ENCODE assay signal across 19 mouse cellular contexts in the genomic region with DNA sequence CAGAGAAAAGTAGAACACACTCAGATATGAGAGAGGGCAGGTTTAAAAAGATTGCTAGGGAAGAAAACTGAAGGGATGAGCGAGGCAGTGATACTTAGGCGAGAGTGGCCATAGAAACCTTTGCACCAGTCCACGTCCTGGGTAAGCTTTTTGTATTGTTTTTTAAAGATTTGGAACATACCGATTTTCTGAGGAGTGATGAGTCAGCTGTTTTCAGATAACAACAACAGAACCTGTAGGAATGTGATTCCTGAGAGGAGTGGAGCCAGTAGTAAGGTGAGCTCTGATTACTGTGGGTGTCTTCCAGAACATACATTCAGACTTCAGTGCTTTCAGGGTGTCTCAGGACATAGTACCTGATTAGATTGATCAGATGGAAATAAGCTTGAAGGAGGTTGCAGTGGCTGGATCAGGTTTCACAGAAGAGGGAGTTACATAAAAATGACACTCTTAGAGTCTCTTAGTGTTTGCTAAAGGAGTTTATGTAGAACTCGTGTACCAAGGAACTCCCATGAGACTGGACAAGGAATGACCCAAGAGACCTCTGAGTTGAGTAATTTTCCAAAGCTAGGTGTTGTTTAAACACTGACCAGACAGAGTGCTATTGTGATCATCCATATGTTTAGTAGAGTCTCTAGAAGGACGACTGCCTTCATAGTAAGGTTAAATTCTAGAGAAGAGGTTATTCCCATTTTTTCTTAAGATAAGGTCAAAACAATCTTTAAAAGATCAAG. TPM values are rescaled to one million over a fixed set of nuclear protein-coding genes. Genes with fewer than 3 reads are reported as not detected.
DNase-seq lines count a peak whose midpoint lies in the region; ATAC-seq and TF ChIP-seq lines count a peak whose summit lies in the region.
"Had no signal": no experiment of that assay in that cellular context is flagged by ENCODE, and none has a peak within 500 bp of the region (broad histone marks: within the 10 kb centered on the region; RNA-seq: fewer than 3 reads in every experiment).

No protein-coding gene starts in this region.

- TF ChIP-seq EP300 in ES-Bruce4 (IDR thresholded peaks at IDR 0.05; ENCODE audit: insufficient read depth, low read depth, low read length): no peak

- H3K4me3 ChIP-seq in lung, embryonic 16.5 days (ENCODE audit: low read length): no peak overlapping the region
- no peak overlapping the region for H3K4me3 ChIP-seq in ES-Bruce4 (ENCODE audit: low read depth, low read length)
- H3K4me3 ChIP-seq: embryonic facial prominence, embryonic 10.5 days; forebrain, embryonic 13.5 days; heart, embryonic 13.5 days; hindbrain, embryonic 15.5 days had no signal

- ATAC-seq in lung, embryonic 16.5 days (ENCODE audit: low read depth): peak; percentile 73
- ATAC-seq in activated CD4-positive, CD25-positive, alpha-beta regulatory T cell, adult 4 months: no peak
- ATAC-seq: CD4-positive, CD25-positive, alpha-beta regulatory T cell, adult 4 months; forebrain, embryonic 13.5 days; forebrain, postnatal 0 days had no signal

- no peak for TF ChIP-seq CTCF in ES-Bruce4 (IDR thresholded peaks at IDR 0.05; ENCODE audit: low read depth, low read length)

- no peaks in the 10 kb centered on the region for H3K9me3 ChIP-seq in lung, embryonic 16.5 days (ENCODE audit: control insufficient read depth, low read length)
- H3K9me3 ChIP-seq in ES-Bruce4 (replicated peaks; ENCODE audit: control insufficient read depth, insufficient read depth, low read length, poor library complexity, severe bottlenecking): no peaks in the 10 kb centered on the region
- H3K9me3 ChIP-seq: embryonic facial prominence, embryonic 10.5 days; forebrain, embryonic 13.5 days; heart, embryonic 13.5 days; hindbrain, embryonic 15.5 days had no signal

- no peak overlapping the region for H3K4me2 ChIP-seq in lung, embryonic 16.5 days (ENCODE audit: low read depth, low read length)
- H3K4me2 ChIP-seq: forebrain, embryonic 13.5 days; heart, embryonic 13.5 days; hindbrain, embryonic 15.5 days had no signal

- peaks cover 21% of the 10 kb centered on the region for H3K4me1 ChIP-seq in lung, embryonic 16.5 days (replicated peaks; ENCODE audit: control insufficient read depth, insufficient read depth, low read length)
- no peaks in the 10 kb centered on the region for H3K4me1 ChIP-seq in ES-Bruce4 (ENCODE audit: control insufficient read depth, insufficient read depth, low read length)
- H3K4me1 ChIP-seq: hindbrain, embryonic 15.5 days had no signal

- H3K36me3 ChIP-seq in lung, embryonic 16.5 days (ENCODE audit: control insufficient read depth, insufficient read depth, low read length): no peaks in the 10 kb centered on the region
- H3K36me3 ChIP-seq in ES-Bruce4 (ENCODE audit: control insufficient read depth, insufficient read depth, low read length, poor library complexity, severe bottlenecking): no peaks in the 10 kb centered on the region
- H3K36me3 ChIP-seq: embryonic facial prominence, embryonic 10.5 days; heart, embryonic 13.5 days; hindbrain, embryonic 15.5 days had no signal

- no peaks in the 10 kb centered on the region for H3K27me3 ChIP-seq in lung, embryonic 16.5 days (ENCODE audit: control insufficient read depth, insufficient read depth, low read depth, low read length)
- H3K27me3 ChIP-seq in ES-Bruce4 (ENCODE audit: control insufficient read depth, insufficient read depth, low read length, poor library complexity, severe bottlenecking): no peaks in the 10 kb centered on the region
- H3K27me3 ChIP-seq: forebrain, embryonic 13.5 days; heart, embryonic 13.5 days; hindbrain, embryonic 15.5 days had no signal

- no peak for TF ChIP-seq POLR2A in ES-Bruce4 (IDR thresholded peaks at IDR 0.05; ENCODE audit: insufficient read depth, low read length)

- 47% methylated on average over 6 of the region's 6 CpGs for WGBS in lung, embryonic 16.5 days

- no peak overlapping the region for H3K27ac ChIP-seq in lung, embryonic 16.5 days (ENCODE audit: low read length)
- peak overlapping the region; percentile 8; the same call in 1 of the 2 replicates for H3K27ac ChIP-seq in ES-Bruce4 (ENCODE audit: insufficient read depth, low read length)
- H3K27ac ChIP-seq: embryonic facial prominence, embryonic 10.5 days; forebrain, embryonic 13.5 days; heart, embryonic 13.5 days; hindbrain, embryonic 15.5 days had no signal

- DNase-seq in lung, postnatal 14 days: no peak
- DNase-seq in R1 (ENCODE audit: low read depth, low spot score): peak; percentile 25
- DNase-seq in layer of hippocampus, postnatal 25 days (ENCODE audit: extremely low spot score in 1 of 2, low spot score in 1 of 2): no peak
- no peak for DNase-seq in c-Kit-positive CD71-positive TER-119-positive erythroid progenitor cells, embryonic 14.5 days (ENCODE audit: low spot score)
- DNase-seq: adrenal gland, postnatal 14 days; B cell, adult 2 months; cerebellum, adult 18-20 months; cerebellum, adult 9-11 months; forebrain, postnatal 0 days; gastrocnemius, postnatal 14 days; heart, postnatal 36 days had no signal

- no peak overlapping the region for H3K9ac ChIP-seq in lung, embryonic 16.5 days (ENCODE audit: low read length)
- H3K9ac ChIP-seq in ES-Bruce4 (ENCODE audit: low read depth, poor library complexity, severe bottlenecking): no peak overlapping the region
- H3K9ac ChIP-seq: forebrain, embryonic 13.5 days; forebrain, postnatal 0 days; heart, embryonic 13.5 days; hindbrain, embryonic 15.5 days had no signal

RNA-seq across cellular contexts. Expression of a gene that starts 29.4 kb away (rescaled TPM):
- 8.4 and 8.9 TPM in 2 replicates for polyA plus RNA-seq in lung, embryonic 16.5 days (2015; fragmentation: Nextera tagmentation; extraction: Ambion mirVana)
- polyA plus RNA-seq in ES-Bruce4 (2011; ENCODE audit: insufficient read depth, insufficient read length, low read depth, missing spikeins): 18.9 and 19.8 TPM in 2 replicates
- total RNA-seq in layer of hippocampus, postnatal 25 days (2021): 10 to 100 TPM; 50.5 to 53.0 TPM
- 10 to 100 TPM; 14.9 to 17.4 TPM for polyA plus RNA-seq in activated CD4-positive, CD25-positive, alpha-beta regulatory T cell, adult 4 months (2017; shearing (Covaris generic))
